Mouse (Mus musculus): Measurements from ENCODE around the gene Kntc1. TPM values are rescaled to one million over a fixed set of nuclear protein-coding genes. Genes with fewer than 3 reads are reported as not detected.

The Kntc1 gene
- polyA plus RNA-seq, 1 experiment from 2014 or later = 32.3 TPM

Other genes with a start within 250 kb of the Kntc1 start
- 0.40 and 0.54 TPM in 2 replicates for gene B3gnt4, start 239.3 kb upstream of the Kntc1 start, polyA plus RNA-seq (2015; fragmentation: Nextera tagmentation; extraction: Ambion mirVana)
- 109 and 115 TPM in 2 replicates for gene Diablo, start 225.5 kb upstream of the Kntc1 start, polyA plus RNA-seq (2015; fragmentation: Nextera tagmentation; extraction: Ambion mirVana)
- 0.36 and 1.3 TPM in 2 replicates for gene Gm49027, start 224.2 kb upstream of the Kntc1 start, polyA plus RNA-seq (2015; fragmentation: Nextera tagmentation; extraction: Ambion mirVana)
- 24.1 and 24.7 TPM in 2 replicates for gene Vps33a, start 176.7 kb upstream of the Kntc1 start, polyA plus RNA-seq (2015; fragmentation: Nextera tagmentation; extraction: Ambion mirVana)
- 35.5 and 39.1 TPM in 2 replicates for gene Clip1, start 65.1 kb upstream of the Kntc1 start, polyA plus RNA-seq (2015; fragmentation: Nextera tagmentation; extraction: Ambion mirVana)
- gene Zcchc8, start 28.6 kb upstream of the Kntc1 start, polyA plus RNA-seq (2015; fragmentation: Nextera tagmentation; extraction: Ambion mirVana) = 67.1 and 90.4 TPM in 2 replicates
- 99.7 and 107 TPM in 2 replicates for gene Rsrc2, start 302 bp upstream of the Kntc1 start, polyA plus RNA-seq (2015; fragmentation: Nextera tagmentation; extraction: Ambion mirVana)
- 0.29 and 0.34 TPM in 2 replicates for gene Hcar2, start 115.8 kb downstream of the Kntc1 start, polyA plus RNA-seq (2015; fragmentation: Nextera tagmentation; extraction: Ambion mirVana)
- 0.59 and 0.75 TPM in 2 replicates for gene Hcar1, start 130.3 kb downstream of the Kntc1 start, polyA plus RNA-seq (2015; fragmentation: Nextera tagmentation; extraction: Ambion mirVana)
- gene Denr, start 157.5 kb downstream of the Kntc1 start, polyA plus RNA-seq (2015; fragmentation: Nextera tagmentation; extraction: Ambion mirVana) = 118 and 120 TPM in 2 replicates
- 1.7 and 2.3 TPM in 2 replicates for gene Gm43518, start 177.7 kb downstream of the Kntc1 start, polyA plus RNA-seq (2015; fragmentation: Nextera tagmentation; extraction: Ambion mirVana)
- 5.2 and 6.3 TPM in 2 replicates for gene Ccdc62, start 181.0 kb downstream of the Kntc1 start, polyA plus RNA-seq (2015; fragmentation: Nextera tagmentation; extraction: Ambion mirVana)
- 11.8 and 13.3 TPM in 2 replicates for gene Hip1r, start 223.9 kb downstream of the Kntc1 start, polyA plus RNA-seq (2015; fragmentation: Nextera tagmentation; extraction: Ambion mirVana)